Mouse (Mus musculus) induced T-regulatory cell, adult 2 months (primary cell): ENCODE results near the gene Tnfrsf8.
A peak's percentile ranks its signal among the peaks of the same experiment; 100 is the strongest.

Experiments used
- DNase-seq: peaks from one replicate; pipeline ENCODE4 v3.0.0-alpha.2; 2012; ENCODE audit warnings: low read depth

Tnfrsf8 gene

GRCm38 (mm10) chr4:145271634-145272033 lies 43.3 kb downstream of the Tnfrsf8 start:
- no peak for DNase-seq

- DNase-seq, result no peak
These were observed 44.8 kb downstream of the Tnfrsf8 start for GRCm38 (mm10) chr4:145270136-145270535.

GRCm38 (mm10) chr4:145267631-145268110 lies 47.3 kb downstream of the Tnfrsf8 start:
- peak; percentile 44 for DNase-seq

- peak; percentile 74 for DNase-seq
These were observed 48.5 kb downstream of the Tnfrsf8 start for GRCm38 (mm10) chr4:145266505-145266904.

GRCm38 (mm10) chr4:145264761-145265160 lies 50.2 kb downstream of the Tnfrsf8 start:
- peak; percentile 54 for DNase-seq

GRCm38 (mm10) chr4:145263583-145263982 lies 51.4 kb downstream of the Tnfrsf8 start:
- peak; percentile 67 for DNase-seq

GRCm38 (mm10) chr4:145260802-145261201 lies 54.2 kb downstream of the Tnfrsf8 start:
- peak; percentile 29 for DNase-seq

GRCm38 (mm10) chr4:145257751-145258434 lies 57.1 kb downstream of the Tnfrsf8 start:
- DNase-seq, result no peak

- DNase-seq, result no peak
These were observed 58.8 kb downstream of the Tnfrsf8 start for GRCm38 (mm10) chr4:145256144-145256543.

- peak; percentile 97 for DNase-seq
These were observed 60.5 kb downstream of the Tnfrsf8 start for GRCm38 (mm10) chr4:145254418-145254817.

GRCm38 (mm10) chr4:145252611-145253010 lies 62.4 kb downstream of the Tnfrsf8 start:
- peak; percentile 55 for DNase-seq

GRCm38 (mm10) chr4:145251546-145251945 lies 63.4 kb downstream of the Tnfrsf8 start:
- peak; percentile 26 for DNase-seq

- DNase-seq, result peak; percentile 89
These were observed 65.0 kb downstream of the Tnfrsf8 start for GRCm38 (mm10) chr4:145250002-145250401.

GRCm38 (mm10) chr4:145247556-145247955 lies 67.4 kb downstream of the Tnfrsf8 start:
- peak; percentile 60 for DNase-seq

- DNase-seq, result peak; percentile 90
These were observed 68.6 kb downstream of the Tnfrsf8 start, which contains the start of gene Tnfrsf1b for GRCm38 (mm10) chr4:145246173-145247011. Gene Tnfrsf1b (minus strand): TSS chr4:145246870.

GRCm38 (mm10) chr4:145245581-145245980 lies 69.4 kb downstream of the Tnfrsf8 start:
- DNase-seq, result peak; percentile 60

GRCm38 (mm10) chr4:145244676-145245075 lies 70.3 kb downstream of the Tnfrsf8 start:
- DNase-seq, result no peak

- peak; percentile 72 for DNase-seq
These were observed 72.1 kb downstream of the Tnfrsf8 start for GRCm38 (mm10) chr4:145242719-145243350.

- peak; percentile 94 for DNase-seq
These were observed 74.2 kb downstream of the Tnfrsf8 start for GRCm38 (mm10) chr4:145240723-145241231.

GRCm38 (mm10) chr4:145239049-145239830 lies 75.7 kb downstream of the Tnfrsf8 start:
- peak; percentile 55 for DNase-seq

- peak; percentile 90 for DNase-seq
These were observed 78.9 kb downstream of the Tnfrsf8 start for GRCm38 (mm10) chr4:145236027-145236426.
